Mouse (Mus musculus): ENCODE measurements around the gene Ephx4.

Ephx4 gene

GRCm38 (mm10) chr5:107436185-107436584 lies 33.6 kb downstream of the Ephx4 start:
- no peak for DNase-seq

GRCm38 (mm10) chr5:107436587-107437209 lies 34.2 kb downstream of the Ephx4 start:
- no peak for DNase-seq

- DNase-seq: peak; percentile 93
Observed at GRCm38 (mm10) chr5:107437464-107438281, 35.1 kb downstream of the Ephx4 start, which contains the start of gene Btbd8. TSS of gene Btbd8 (plus strand) at chr5:107437997.

GRCm38 (mm10) chr5:107438353-107438752 lies 35.8 kb downstream of the Ephx4 start:
- DNase-seq: no peak

GRCm38 (mm10) chr5:107441881-107442280 lies 39.3 kb downstream of the Ephx4 start:
- no peak for DNase-seq

- no peak for DNase-seq
Observed at GRCm38 (mm10) chr5:107444251-107444650, 41.7 kb downstream of the Ephx4 start.

GRCm38 (mm10) chr5:107447977-107448376 lies 45.4 kb downstream of the Ephx4 start:
- DNase-seq: no peak

GRCm38 (mm10) chr5:107448784-107449183 lies 46.2 kb downstream of the Ephx4 start:
- DNase-seq: no peak

- no peak for DNase-seq
Observed at GRCm38 (mm10) chr5:107449620-107450019, 47.1 kb downstream of the Ephx4 start.

GRCm38 (mm10) chr5:107450299-107450698 lies 47.8 kb downstream of the Ephx4 start:
- no peak for DNase-seq

GRCm38 (mm10) chr5:107462147-107463076 lies 59.9 kb downstream of the Ephx4 start:
- DNase-seq: no peak

- DNase-seq: no peak
Observed at GRCm38 (mm10) chr5:107466501-107466900, 64.0 kb downstream of the Ephx4 start.

- DNase-seq: no peak
Observed at GRCm38 (mm10) chr5:107467098-107467497, 64.6 kb downstream of the Ephx4 start.

GRCm38 (mm10) chr5:107470600-107471329 lies 68.2 kb downstream of the Ephx4 start:
- DNase-seq: no peak

All from cerebellum, adult 11 months (tissue).